Mouse (Mus musculus): ENCODE measurements around the gene Hephl1. TPM values are rescaled to one million over a fixed set of nuclear protein-coding genes. Genes with fewer than 3 reads are reported as not detected.

Gene Hephl1
- polyA plus RNA-seq, 1 experiment from 2014 or later: not detected

DNA sequence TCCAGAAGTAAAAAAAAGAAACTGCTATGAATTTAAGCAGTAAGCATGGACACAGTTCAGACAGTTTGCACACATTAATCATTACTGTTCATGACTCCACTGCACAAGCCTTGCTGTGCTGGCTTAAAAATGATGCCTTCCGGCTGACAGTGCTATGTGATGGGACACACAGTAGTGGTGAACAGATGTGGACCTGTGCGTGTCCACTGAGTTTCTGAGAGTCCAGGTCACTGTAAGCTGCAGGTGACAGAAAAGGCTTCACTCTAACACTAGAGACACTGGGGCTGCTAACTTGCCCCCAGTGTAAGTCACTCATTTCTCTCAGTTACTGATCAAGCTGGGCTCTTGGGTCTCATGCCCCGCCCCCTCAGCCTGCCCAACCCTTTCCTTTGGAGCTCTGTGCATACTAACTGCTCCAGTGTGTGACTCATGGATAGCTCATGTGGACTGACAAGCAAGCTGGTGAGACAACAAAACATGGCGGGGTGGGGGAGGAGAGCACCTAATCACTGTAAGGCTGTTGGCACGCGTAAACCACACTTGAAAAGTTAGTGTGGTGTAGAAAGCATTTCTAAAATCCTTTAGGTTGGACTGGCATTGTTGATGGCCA is 43.1 kb downstream of the Hephl1 start:
- no peaks in the 10 kb centered on the region for H3K9me3 ChIP-seq (replicated peaks; ENCODE audit: control insufficient read depth, low read length)
- no peak overlapping the region for H3K9ac ChIP-seq (ENCODE audit: low read length)
- H3K4me3 ChIP-seq (ENCODE audit: low read length): no peak overlapping the region
- ATAC-seq (replicated peaks; ENCODE audit: extremely low read depth, insufficient read depth, low FRiP score): no peak
- H3K4me1 ChIP-seq (ENCODE audit: control insufficient read depth, insufficient read depth, low read length): no peaks in the 10 kb centered on the region
- H3K4me2 ChIP-seq (ENCODE audit: low read depth, low read length): no peak overlapping the region
- no peaks in the 10 kb centered on the region for H3K27me3 ChIP-seq (ENCODE audit: control insufficient read depth, insufficient read depth, low read length)
- 50% methylated on average over 6 of the region's 6 CpGs for WGBS
- H3K27ac ChIP-seq (ENCODE audit: low read length): no peak overlapping the region
- H3K36me3 ChIP-seq (ENCODE audit: control insufficient read depth, insufficient read depth): no peaks in the 10 kb centered on the region

DNA sequence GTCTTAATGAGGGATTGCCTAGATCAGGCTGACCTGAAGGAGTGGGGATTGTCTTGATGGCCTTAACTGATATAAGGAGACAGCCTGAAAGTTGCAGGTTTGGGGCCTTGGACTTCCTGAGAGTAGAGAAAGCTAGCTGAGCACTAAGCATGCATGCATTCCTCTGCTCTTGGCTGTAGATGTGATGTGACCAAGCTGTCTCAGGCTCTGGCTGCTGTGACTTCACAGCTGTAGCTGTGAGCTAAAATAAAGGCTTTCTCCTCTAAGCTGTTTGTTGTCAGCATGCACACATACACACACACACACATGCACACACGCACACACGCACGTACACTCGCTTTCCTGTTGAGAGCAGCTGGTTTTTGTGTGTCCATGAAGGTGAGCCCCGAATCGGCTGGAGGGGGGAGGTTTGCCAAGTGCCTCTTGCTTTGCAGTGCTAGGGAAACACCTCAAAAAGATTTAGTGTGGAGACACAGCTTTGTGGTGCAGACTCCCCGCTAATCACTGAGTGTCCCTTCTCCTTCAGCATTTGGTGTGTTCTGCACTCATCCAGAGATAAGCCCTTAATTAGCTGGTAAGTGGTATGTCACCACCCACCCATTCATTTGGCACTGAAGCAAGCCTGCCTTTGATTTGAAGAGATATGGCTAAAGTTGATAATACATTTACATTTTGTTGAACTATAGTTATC is 43.8 kb downstream of the Hephl1 start:
- H3K9ac ChIP-seq (ENCODE audit: low read length): no peak overlapping the region
- no peak overlapping the region for H3K4me3 ChIP-seq (ENCODE audit: low read length)
- no peak overlapping the region for H3K4me2 ChIP-seq (ENCODE audit: low read depth, low read length)
- no peaks in the 10 kb centered on the region for H3K4me1 ChIP-seq (ENCODE audit: control insufficient read depth, insufficient read depth, low read length)
- WGBS: 59% methylated on average over 7 of the region's 7 CpGs
- no peaks in the 10 kb centered on the region for H3K9me3 ChIP-seq (replicated peaks; ENCODE audit: control insufficient read depth, low read length)
- H3K27ac ChIP-seq (ENCODE audit: low read length): no peak overlapping the region
- no peak for ATAC-seq (replicated peaks; ENCODE audit: extremely low read depth, insufficient read depth, low FRiP score)
- no peaks in the 10 kb centered on the region for H3K27me3 ChIP-seq (ENCODE audit: control insufficient read depth, insufficient read depth, low read length)
- no peaks in the 10 kb centered on the region for H3K36me3 ChIP-seq (ENCODE audit: control insufficient read depth, insufficient read depth)

DNA sequence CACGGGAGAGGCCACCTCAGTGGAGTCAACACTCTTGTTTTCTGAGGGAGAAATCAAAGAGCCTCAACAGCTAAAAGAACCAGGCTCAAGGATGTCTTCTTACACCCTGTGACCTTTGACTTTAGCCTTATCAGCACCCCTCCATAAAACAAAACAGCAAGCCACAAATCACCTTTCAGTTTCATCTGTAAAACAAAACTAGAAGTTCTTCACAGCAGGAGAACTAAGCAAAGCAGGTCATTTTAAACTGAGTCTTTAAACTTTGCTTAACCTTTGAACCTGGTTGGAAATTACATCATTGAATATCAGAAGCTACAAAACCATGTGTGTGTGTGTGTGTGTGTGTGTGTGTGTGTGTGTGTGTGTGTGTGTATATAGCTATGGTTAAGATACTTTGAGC is 47.7 kb downstream of the Hephl1 start:
- no peak overlapping the region for H3K4me3 ChIP-seq (ENCODE audit: low read length)
- H3K27ac ChIP-seq (ENCODE audit: low read length): no peak overlapping the region
- no peaks in the 10 kb centered on the region for H3K9me3 ChIP-seq (replicated peaks; ENCODE audit: control insufficient read depth, low read length)
- no peaks in the 10 kb centered on the region for H3K36me3 ChIP-seq (ENCODE audit: control insufficient read depth, insufficient read depth)
- H3K27me3 ChIP-seq (ENCODE audit: control insufficient read depth, insufficient read depth, low read length): no peaks in the 10 kb centered on the region
- no peak overlapping the region for H3K9ac ChIP-seq (ENCODE audit: low read length)
- no peak for ATAC-seq (replicated peaks; ENCODE audit: extremely low read depth, insufficient read depth, low FRiP score)
- H3K4me2 ChIP-seq (ENCODE audit: low read depth, low read length): no peak overlapping the region
- no peaks in the 10 kb centered on the region for H3K4me1 ChIP-seq (ENCODE audit: control insufficient read depth, insufficient read depth, low read length)
- 7% methylated on average over 1 of the region's 1 CpGs for WGBS

DNA sequence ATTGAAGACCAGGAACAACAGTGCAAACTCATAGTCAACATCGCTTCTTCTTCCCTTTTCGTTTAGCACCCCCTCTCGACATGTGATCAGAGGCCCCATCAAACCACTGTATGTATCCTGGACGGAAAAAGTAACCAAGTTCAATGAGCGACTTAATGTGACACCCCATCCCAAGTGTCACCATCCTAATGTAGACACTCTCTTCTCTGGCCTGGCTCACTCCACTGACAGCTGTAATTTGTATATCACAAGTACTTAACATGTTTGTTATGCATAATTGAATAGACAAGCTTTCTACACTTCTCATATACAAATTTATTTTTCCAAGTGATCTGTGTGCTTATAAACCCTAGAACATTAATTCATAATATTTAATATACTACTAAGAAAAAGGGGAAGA is 51.1 kb downstream of the Hephl1 start:
- Histone ChIP-seq H3K27ac (ENCODE audit: low read length) (no peak overlapping the region), H3K4me1 (ENCODE audit: control insufficient read depth, insufficient read depth, low read length) (no peaks in the 10 kb centered on the region), H3K9me3 (replicated peaks; ENCODE audit: control insufficient read depth, low read length) (no peaks in the 10 kb centered on the region), H3K27me3 (ENCODE audit: control insufficient read depth, insufficient read depth, low read length) (no peaks in the 10 kb centered on the region), H3K36me3 (ENCODE audit: control insufficient read depth, insufficient read depth) (no peaks in the 10 kb centered on the region), H3K9ac (ENCODE audit: low read length) (no peak overlapping the region), H3K4me2 (ENCODE audit: low read depth, low read length) (no peak overlapping the region), H3K4me3 (ENCODE audit: low read length) (no peak overlapping the region)
- 75% methylated on average over 5 of the region's 5 CpGs for WGBS
- no peak for ATAC-seq (replicated peaks; ENCODE audit: extremely low read depth, insufficient read depth, low FRiP score)

DNA sequence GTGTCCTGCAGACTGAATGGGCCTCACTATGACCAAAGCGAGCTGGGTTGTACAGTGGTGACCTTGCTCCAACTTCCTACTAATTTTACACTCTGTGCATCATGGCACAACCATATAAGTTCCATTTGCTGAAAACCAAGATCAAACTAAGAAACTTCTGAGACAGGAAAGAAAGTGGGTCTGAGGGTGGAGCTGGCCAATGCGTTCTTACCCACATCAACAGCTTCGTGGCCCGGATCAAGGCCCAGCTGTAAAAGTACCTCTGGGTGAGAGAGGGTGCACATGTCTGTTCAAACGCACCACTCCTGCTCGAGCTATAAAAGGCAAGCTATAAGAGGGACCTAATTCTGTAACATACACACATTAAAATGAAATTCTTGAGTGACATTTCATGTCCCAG is 51.9 kb downstream of the Hephl1 start:
- no peaks in the 10 kb centered on the region for H3K4me1 ChIP-seq (ENCODE audit: control insufficient read depth, insufficient read depth, low read length)
- no peaks in the 10 kb centered on the region for H3K9me3 ChIP-seq (replicated peaks; ENCODE audit: control insufficient read depth, low read length)
- 69% methylated on average over 6 of the region's 6 CpGs for WGBS
- H3K9ac ChIP-seq (ENCODE audit: low read length): no peak overlapping the region
- no peak overlapping the region for H3K4me2 ChIP-seq (ENCODE audit: low read depth, low read length)
- no peaks in the 10 kb centered on the region for H3K36me3 ChIP-seq (ENCODE audit: control insufficient read depth, insufficient read depth)
- ATAC-seq (replicated peaks; ENCODE audit: extremely low read depth, insufficient read depth, low FRiP score): no peak
- no peak overlapping the region for H3K4me3 ChIP-seq (ENCODE audit: low read length)
- no peak overlapping the region for H3K27ac ChIP-seq (ENCODE audit: low read length)
- H3K27me3 ChIP-seq (ENCODE audit: control insufficient read depth, insufficient read depth, low read length): no peaks in the 10 kb centered on the region

DNA sequence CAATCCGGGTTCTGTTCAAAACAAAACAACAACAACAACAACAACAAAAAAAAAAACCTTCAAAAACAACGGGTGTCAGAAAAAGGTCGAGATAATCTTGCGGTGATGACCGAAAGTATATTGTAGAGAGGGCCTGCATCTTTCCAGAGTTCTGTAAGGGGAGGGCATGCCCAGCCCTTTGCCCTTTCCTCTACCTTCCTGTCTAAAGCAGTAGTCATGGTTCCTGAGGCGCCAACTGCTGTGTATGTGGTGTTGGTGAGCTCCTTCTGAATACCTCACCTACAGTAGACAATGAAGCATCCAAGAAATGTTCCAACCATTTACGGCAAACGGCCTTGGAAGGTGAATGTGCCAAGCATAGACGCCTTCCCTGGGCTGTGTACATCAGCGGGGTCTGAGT is 66.2 kb downstream of the Hephl1 start:
- WGBS: 41% methylated on average over 10 of the region's 10 CpGs
- Histone ChIP-seq H3K27ac (ENCODE audit: low read length) (no peak overlapping the region), H3K4me3 (ENCODE audit: low read length) (peak overlapping the region; percentile 84), H3K27me3 (ENCODE audit: control insufficient read depth, insufficient read depth, low read length) (no peaks in the 10 kb centered on the region), H3K9ac (ENCODE audit: low read length) (peak overlapping the region; percentile 84), H3K4me2 (ENCODE audit: low read depth, low read length) (peak overlapping the region; percentile 75), H3K9me3 (replicated peaks; ENCODE audit: control insufficient read depth, low read length) (no peaks in the 10 kb centered on the region), H3K36me3 (ENCODE audit: control insufficient read depth, insufficient read depth) (no peaks in the 10 kb centered on the region), H3K4me1 (ENCODE audit: control insufficient read depth, insufficient read depth, low read length) (peaks cover 3% of the 10 kb centered on the region)
- no peak for ATAC-seq (replicated peaks; ENCODE audit: extremely low read depth, insufficient read depth, low FRiP score)

DNA sequence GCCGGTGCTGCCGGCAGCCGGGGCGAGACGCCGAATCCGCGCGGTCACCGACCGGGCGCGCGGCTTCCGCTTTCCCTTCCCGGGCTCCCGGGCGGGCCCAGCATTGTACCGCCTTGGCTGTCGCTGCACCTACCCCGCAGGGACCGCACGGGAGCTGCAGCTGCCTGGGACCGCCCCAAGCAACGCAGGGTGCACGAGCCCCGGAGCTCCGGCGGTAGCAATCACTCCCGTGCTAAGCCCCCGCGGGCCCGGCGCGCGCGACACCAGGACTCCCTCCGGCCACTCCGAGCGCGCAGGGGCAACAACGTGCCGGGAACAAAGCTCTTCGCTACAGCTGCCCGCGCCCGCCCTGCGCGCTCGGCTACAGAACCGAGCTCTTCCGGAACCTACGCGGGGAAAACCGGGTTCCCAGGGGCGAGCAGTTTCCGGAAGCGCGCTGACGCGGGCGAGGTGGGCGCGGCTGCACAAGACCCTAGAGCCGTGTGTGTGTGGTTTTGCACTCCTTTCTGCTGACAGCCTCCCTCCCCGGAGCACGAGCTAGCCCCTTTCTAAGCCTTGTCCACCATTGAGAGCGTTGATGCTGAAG is 66.7 kb downstream of the Hephl1 start, which contains the start of gene Panx1:
Panx1 (minus strand) TSS at position 395 of the 586 bp plus-strand sequence.
- no peaks in the 10 kb centered on the region for H3K9me3 ChIP-seq (replicated peaks; ENCODE audit: control insufficient read depth, low read length)
- H3K9ac ChIP-seq (ENCODE audit: low read length): peak within 1 kb of the TSS; percentile 84
- no peaks in the 10 kb centered on the region for H3K36me3 ChIP-seq (ENCODE audit: control insufficient read depth, insufficient read depth)
- peaks cover 7% of the 10 kb centered on the region for H3K4me1 ChIP-seq (ENCODE audit: control insufficient read depth, insufficient read depth, low read length)
- WGBS: under 1% methylated on average over 68 of the region's 68 CpGs
- H3K4me3 ChIP-seq (ENCODE audit: low read length): peak within 1 kb of the TSS; percentile 84
- ATAC-seq (replicated peaks; ENCODE audit: extremely low read depth, insufficient read depth, low FRiP score): peak; percentile 76
- H3K4me2 ChIP-seq (ENCODE audit: low read depth, low read length): peak within 1 kb of the TSS; percentile 75
- no peaks in the 10 kb centered on the region for H3K27me3 ChIP-seq (ENCODE audit: control insufficient read depth, insufficient read depth, low read length)
- H3K27ac ChIP-seq (ENCODE audit: low read length): peak within 1 kb of the TSS; percentile 79

DNA sequence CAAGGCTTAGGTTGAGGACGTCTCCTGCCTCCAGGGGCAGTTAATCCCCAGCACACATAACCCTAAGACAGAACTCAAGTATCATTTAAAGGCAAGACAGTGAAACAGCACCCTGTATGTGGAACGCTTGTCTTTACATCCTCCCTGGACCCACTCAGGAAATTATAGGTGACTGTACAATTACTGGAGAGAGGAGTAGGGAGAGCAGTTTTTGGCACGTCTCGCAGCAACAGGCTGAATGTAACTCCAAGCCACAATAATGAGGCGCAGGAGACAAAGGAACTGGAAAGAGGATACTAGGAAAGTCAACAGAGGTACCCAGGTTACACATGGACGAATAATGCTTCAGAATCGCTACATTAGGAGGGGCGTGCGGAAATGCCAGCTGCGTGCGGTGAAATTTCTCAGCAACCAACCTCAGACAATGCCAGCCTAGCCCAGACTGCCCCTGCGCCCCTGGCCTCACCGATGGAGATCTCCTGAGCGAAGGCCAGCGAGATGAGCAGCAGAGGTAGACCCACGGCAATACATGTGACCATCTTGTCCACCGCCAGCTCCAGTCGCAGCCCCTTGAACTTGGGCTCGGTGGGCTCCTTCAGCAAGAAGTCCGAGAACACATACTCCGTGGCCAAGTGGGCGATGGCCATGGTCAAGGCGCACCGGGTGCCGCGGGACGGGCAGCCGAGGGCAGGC is 67.4 kb downstream of the Hephl1 start:
- H3K27ac ChIP-seq (ENCODE audit: low read length): peak overlapping the region; percentile 79
- peak; percentile 19; the same call in 1 of the 2 replicates for ATAC-seq (replicated peaks; ENCODE audit: extremely low read depth, insufficient read depth, low FRiP score)
- 1% methylated on average over 28 of the region's 28 CpGs for WGBS
- no peaks in the 10 kb centered on the region for H3K36me3 ChIP-seq (ENCODE audit: control insufficient read depth, insufficient read depth)
- H3K4me1 ChIP-seq (ENCODE audit: control insufficient read depth, insufficient read depth, low read length): peaks cover 11% of the 10 kb centered on the region
- peak overlapping the region; percentile 84 for H3K4me3 ChIP-seq (ENCODE audit: low read length)
- peak overlapping the region; percentile 84 for H3K9ac ChIP-seq (ENCODE audit: low read length)
- no peaks in the 10 kb centered on the region for H3K9me3 ChIP-seq (replicated peaks; ENCODE audit: control insufficient read depth, low read length)
- H3K4me2 ChIP-seq (ENCODE audit: low read depth, low read length): peak overlapping the region; percentile 75
- H3K27me3 ChIP-seq (ENCODE audit: control insufficient read depth, insufficient read depth, low read length): no peaks in the 10 kb centered on the region

GRCm38 (mm10) chr9:15041556-15041955 is 70.4 kb downstream of the Hephl1 start:
- Histone ChIP-seq H3K27ac (ENCODE audit: low read length) (no peak overlapping the region), H3K4me3 (ENCODE audit: low read length) (no peak overlapping the region), H3K27me3 (ENCODE audit: control insufficient read depth, insufficient read depth, low read length) (no peaks in the 10 kb centered on the region), H3K9ac (ENCODE audit: low read length) (no peak overlapping the region), H3K4me2 (ENCODE audit: low read depth, low read length) (no peak overlapping the region), H3K9me3 (replicated peaks; ENCODE audit: control insufficient read depth, low read length) (no peaks in the 10 kb centered on the region; the same call in 1 of the 2 replicates), H3K36me3 (ENCODE audit: control insufficient read depth, insufficient read depth) (no peaks in the 10 kb centered on the region), H3K4me1 (ENCODE audit: control insufficient read depth, insufficient read depth, low read length) (peaks cover 11% of the 10 kb centered on the region)
- ATAC-seq (replicated peaks; ENCODE audit: extremely low read depth, insufficient read depth, low FRiP score): no peak
- 86% methylated on average over 11 of the region's 11 CpGs for WGBS
